Mouse (Mus musculus): ENCODE results near the gene Meis2.

Gene Meis2

DNA sequence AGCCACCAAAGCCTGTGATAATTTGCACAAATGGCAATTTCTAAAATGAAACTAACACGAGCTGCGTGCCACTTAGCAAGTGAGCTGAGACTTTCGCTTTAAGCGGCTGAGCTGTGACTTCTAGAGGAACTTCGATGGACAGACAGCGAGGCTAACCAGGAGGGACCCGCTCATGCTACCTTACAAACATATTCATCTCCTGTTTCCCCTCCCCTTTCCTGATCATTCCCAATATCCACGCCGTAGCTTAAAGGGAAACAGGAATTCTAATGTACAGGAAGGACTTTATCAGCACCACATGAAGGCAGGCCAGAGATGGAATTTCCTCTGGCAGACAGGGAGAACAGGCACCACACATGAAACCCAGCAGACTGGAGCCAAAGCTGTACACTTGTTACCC lies 15.9 kb downstream of the Meis2 start:
- CTCF ChIA-PET = no interaction called here

GRCm38 (mm10) chr2:116047365-116047764 lies 18.3 kb downstream of the Meis2 start:
- CTCF ChIA-PET = no interaction called here

DNA sequence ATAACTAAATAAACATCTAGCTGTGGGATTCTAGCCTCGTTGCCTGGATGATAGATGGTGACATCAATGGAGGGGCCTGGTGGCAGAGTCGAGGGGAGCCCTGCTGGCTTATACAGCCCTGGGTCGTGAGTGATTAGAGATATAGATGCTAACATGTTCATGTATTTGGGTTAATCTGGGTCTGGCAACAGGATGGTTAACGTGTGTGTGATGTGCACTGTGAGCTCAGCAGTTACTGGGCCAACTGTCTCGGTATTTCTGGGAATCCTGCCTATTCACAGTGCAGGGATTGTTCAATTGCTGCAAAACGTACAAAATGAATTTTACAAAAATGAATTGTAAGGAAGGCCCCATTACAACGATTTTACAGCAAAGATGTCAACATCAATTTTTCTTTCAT lies 20.6 kb downstream of the Meis2 start:
- CTCF ChIA-PET = no interaction called here

GRCm38 (mm10) chr2:116042934-116043698 lies 22.5 kb downstream of the Meis2 start:
- CTCF ChIA-PET = no interaction called here

DNA sequence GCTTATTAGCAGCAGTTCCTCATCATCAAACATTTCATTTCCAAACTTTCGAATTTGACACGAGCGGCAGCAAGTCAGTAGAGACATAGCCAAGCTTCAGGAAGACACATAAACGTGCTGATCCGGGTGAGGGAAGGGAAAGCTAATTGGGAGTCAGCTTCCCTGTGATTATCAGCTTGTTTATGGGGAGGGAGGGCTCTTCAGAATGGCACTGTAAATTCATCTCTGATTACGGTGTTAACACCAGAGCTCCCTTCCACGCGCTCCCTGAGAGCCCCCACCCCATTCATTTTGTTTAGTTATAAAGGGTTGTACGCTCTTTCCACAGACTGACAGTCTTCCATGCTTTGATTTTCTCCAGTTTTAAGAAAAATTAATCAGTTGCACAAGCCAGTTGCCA lies 23.2 kb downstream of the Meis2 start:
- CTCF ChIA-PET = no interaction called here

- CTCF ChIA-PET = no interaction called here
Observed at GRCm38 (mm10) chr2:116041683-116042262, 23.9 kb downstream of the Meis2 start.

DNA sequence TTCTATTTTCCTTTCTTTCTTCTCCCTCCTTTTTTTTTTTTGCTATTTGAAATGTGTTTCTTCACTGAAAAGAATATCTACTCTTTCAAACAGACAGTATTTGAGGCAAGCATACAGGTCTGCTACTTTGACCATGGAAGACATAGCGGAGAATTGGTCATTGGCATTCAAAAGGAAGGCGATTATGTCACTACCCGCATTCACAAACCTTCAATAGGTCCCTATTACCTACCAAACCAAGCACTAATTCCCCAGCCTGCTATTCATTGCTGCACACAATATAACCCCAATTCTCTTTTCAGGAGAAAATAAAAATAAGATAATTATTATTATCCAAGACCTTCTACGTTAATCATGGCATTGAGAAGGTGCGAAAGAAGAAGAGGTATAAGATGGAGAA lies 30.3 kb downstream of the Meis2 start:
- CTCF ChIA-PET = no interaction called here

- CTCF ChIA-PET = no interaction called here
Observed at GRCm38 (mm10) chr2:116028127-116028526, 37.5 kb downstream of the Meis2 start.

GRCm38 (mm10) chr2:116022876-116023275 lies 42.8 kb downstream of the Meis2 start:
- CTCF ChIA-PET = no interaction called here

GRCm38 (mm10) chr2:116021931-116022330 lies 43.7 kb downstream of the Meis2 start:
- CTCF ChIA-PET = no interaction called here

DNA sequence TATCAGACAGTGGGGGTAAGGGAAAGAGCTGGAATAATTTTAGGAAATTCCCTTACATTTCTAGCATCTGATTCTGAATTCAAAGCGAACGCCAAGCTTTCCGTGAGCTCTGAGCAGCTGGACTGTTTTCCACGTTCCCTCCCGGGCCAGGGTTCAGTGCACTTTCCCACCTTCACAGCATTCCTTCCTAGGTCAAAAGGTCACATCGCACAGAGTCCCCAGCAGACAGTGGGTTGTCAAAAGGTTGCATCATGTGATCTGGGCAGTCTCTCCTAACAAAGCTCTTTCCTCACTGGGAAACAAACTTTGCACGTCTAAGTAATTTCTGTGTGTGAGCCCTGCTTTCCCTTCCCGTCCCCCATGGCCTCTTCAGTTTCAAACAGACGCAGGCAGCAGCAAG lies 44.6 kb downstream of the Meis2 start:
- CTCF ChIA-PET = no interaction called here

GRCm38 (mm10) chr2:116020451-116020951 lies 45.1 kb downstream of the Meis2 start:
- CTCF ChIA-PET = no interaction called here

DNA sequence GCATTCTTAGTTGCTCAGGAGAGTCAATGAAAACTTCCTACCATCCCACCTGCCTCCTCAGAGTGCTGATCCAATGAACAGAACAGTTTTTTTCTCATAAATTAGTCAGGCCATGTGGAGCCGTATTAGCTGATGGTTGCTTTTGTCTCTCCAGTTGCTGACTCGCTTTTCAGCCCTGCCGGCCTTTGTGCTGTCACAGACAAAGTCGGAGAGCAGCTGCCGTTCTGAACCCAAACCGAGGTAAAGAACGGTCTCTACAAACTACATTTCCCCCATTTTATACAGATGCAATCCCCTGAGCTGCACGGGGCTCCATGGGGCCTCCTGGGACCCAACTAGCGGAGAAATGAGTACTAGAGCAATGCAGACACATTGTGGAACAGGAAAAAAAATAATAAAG lies 45.7 kb downstream of the Meis2 start:
- CTCF ChIA-PET = no interaction called here

- CTCF ChIA-PET = no interaction called here
Observed at GRCm38 (mm10) chr2:116019466-116019794, 46.2 kb downstream of the Meis2 start.

- CTCF ChIA-PET = no interaction called here
Observed at GRCm38 (mm10) chr2:116018781-116019465, 46.7 kb downstream of the Meis2 start.

DNA sequence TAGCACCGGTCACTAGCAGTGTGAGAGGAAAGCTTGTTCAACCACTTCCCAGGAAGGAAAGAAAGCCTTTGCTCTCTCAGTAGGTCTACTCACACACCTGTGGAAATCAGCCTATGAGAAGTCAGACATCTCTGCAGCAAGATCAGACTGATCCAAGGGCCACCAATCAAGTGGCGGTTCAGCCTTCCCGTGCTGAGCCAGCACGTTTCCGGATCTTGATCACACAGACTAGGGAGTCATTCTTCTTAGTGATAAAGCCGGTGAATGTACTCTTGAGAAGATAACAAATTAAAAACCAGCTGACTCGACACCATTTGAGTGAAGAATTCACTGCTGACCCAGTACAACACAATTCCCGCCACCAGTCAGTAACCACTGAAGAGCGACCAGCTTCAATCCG lies 50.1 kb downstream of the Meis2 start:
- CTCF ChIA-PET = no interaction called here

DNA sequence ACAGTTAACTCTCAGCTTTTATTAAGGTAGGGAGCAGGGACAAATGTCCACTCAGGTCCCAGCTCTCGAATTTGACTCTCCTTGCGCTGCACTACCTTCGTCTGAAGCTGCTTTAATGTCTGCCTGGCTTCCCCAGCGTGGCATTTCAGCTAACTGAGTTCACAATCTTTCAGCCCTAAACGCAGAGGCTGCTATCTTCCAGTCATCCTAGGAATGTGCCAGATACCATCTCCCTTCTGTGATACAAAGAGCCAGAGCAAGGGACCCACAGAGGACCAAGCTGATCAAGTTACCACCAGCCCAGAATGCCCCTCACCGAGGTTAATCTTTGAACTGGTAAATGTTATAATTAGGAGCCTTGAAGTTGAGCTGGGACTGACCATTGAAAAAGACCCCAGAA lies 55.2 kb downstream of the Meis2 start:
- CTCF ChIA-PET = interaction anchor here (0.6 kb wide), 1 partner anchor 55 kb away, joined by 5 read pairs; the partner anchor contains the start of gene Meis2

DNA sequence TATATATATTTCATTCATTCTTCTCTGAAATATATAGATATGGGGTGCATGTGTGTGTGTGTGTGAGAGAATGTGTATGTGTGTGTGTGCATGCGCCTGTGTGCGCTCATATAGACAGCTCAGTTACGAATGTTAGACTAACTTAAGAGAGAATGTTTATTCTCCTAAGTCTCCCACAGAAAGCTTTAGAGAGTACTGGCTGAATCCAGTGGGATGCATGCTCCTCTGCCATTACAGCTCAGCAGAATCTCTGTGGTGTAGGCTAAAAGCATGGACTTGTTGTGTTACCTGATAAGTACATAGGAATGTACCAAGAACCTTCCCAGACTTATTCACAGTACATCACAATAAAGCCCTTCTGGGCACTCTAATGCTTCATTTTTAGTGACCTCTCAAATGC lies 55.6 kb downstream of the Meis2 start:
- CTCF ChIA-PET = no interaction called here

DNA sequence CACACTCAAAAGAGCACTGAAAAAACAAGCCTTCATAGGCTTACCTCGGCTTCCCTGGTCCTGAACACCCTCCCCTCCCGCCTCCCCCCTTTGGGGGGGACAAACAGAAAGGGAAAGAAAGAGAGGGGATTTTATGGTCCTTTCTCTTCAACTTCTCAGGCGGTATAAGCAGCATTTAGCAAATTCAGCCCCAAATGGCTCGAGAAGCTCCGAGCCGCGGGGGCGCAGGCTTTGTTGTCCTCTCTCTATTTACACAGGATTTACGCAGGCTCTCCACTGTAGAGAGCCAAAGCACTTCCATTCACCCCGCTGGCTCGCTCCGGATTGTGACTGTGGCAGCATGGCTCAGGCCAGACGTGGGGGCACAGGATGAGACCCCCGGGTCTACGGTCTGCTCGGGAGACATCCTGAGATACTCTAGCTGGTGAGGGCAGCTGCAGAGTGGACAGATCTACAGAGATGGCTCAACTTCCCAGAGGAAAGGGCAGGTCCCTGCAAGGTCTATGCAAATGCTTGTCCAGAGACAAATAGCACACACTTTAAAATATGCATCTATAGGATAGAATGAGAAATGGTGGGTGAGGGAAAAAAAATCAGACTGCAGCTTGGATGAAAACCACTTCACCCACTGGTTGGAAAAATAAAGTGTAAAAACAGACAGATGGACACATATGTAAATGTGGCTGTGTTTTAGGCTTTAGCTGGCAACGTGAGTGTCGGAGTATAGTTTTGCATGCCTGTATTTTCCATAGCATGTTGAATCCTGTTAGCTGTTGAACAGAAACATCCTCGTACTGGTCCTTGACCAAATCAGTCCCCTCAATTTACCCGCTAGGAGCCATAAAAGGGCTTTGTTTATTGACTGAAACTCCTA lies 56.3 kb downstream of the Meis2 start:
- CTCF ChIA-PET = no interaction called here

- CTCF ChIA-PET = no interaction called here
Observed at GRCm38 (mm10) chr2:116002354-116002753, 63.3 kb downstream of the Meis2 start.

GRCm38 (mm10) chr2:116001352-116002138 lies 64.1 kb downstream of the Meis2 start:
- CTCF ChIA-PET = no interaction called here

GRCm38 (mm10) chr2:116000514-116000913 lies 65.1 kb downstream of the Meis2 start:
- CTCF ChIA-PET = no interaction called here
